27 mouse cellular contexts compared by ENCODE assay signal in genomic region chr19:36680322-36680721, GRCm38 (mm10). TPM values are rescaled to one million over a fixed set of nuclear protein-coding genes. Genes with fewer than 3 reads are reported as not detected.
DNase-seq lines count a peak whose midpoint lies in the region; ATAC-seq and TF ChIP-seq lines count a peak whose summit lies in the region.
"Had no signal": no experiment of that assay in that cellular context is flagged by ENCODE, and none has a peak within 500 bp of the region (broad histone marks: within the 10 kb centered on the region; RNA-seq: fewer than 3 reads in every experiment).

No protein-coding gene starts in this region.

- WGBS in heart, embryonic 14.5 days = 29% methylated on average over 2 of the region's 2 CpGs
- 44% methylated on average over 2 of the region's 2 CpGs for WGBS in lung, postnatal 0 days

- no peaks in the 10 kb centered on the region for H3K9me3 ChIP-seq in heart, embryonic 14.5 days (ENCODE audit: control insufficient read depth, low read length)
- no peaks in the 10 kb centered on the region for H3K9me3 ChIP-seq in lung, postnatal 0 days (ENCODE audit: low read length)
- H3K9me3 ChIP-seq: hindbrain, embryonic 15.5 days; limb, embryonic 13.5 days; stomach, embryonic 15.5 days had no signal

- DNase-seq in heart, adult 11 months = peak; percentile 48
- DNase-seq in heart, postnatal 14 days = no peak
- no peak for DNase-seq in heart, postnatal 10 days
- peak; percentile 46 for DNase-seq in lung, postnatal 0 days (ENCODE audit: low spot score)
- DNase-seq in lung, adult 18-20 months = no peak
- DNase-seq in layer of hippocampus, postnatal 36 days = no peak
- DNase-seq: adrenal gland, postnatal 25 days; cerebellum, adult 18-20 months; cerebellum, postnatal 14 days; gastrocnemius, postnatal 25 days; kidney, adult 2 months; kidney, postnatal 36 days; lung, postnatal 10 days; right cerebral cortex, postnatal 25 days had no signal

- ATAC-seq in heart, embryonic 14.5 days (ENCODE audit: insufficient number of reproducible peaks, insufficient read depth, low FRiP score, low read depth) = no peak
- ATAC-seq in lung, postnatal 0 days = no peak
- ATAC-seq: CD4-positive, CD25-positive, alpha-beta regulatory T cell, adult 4 months; forebrain, embryonic 16.5 days; inflammation-experienced regulatory T-cells, adult 6 months; midbrain, embryonic 16.5 days had no signal

- no peak overlapping the region for H3K4me2 ChIP-seq in heart, embryonic 14.5 days (ENCODE audit: low read length)
- H3K4me2 ChIP-seq in lung, postnatal 0 days (replicated peaks; ENCODE audit: low read depth, low read length) = no peak overlapping the region
- H3K4me2 ChIP-seq: hindbrain, embryonic 15.5 days; limb, embryonic 13.5 days; liver, embryonic 11.5 days; stomach, embryonic 15.5 days had no signal

- intact Hi-C loops in heart, postnatal 14 days (cut with DNase I) = no loop called here
- intact Hi-C loops in heart, postnatal 10 days (cut with DNase I) = no loop called here

- no peak for TF ChIP-seq CTCF in lung, postnatal 0 days (IDR thresholded peaks at IDR 0.05)

- H3K27me3 ChIP-seq in heart, embryonic 14.5 days (ENCODE audit: control insufficient read depth, insufficient read depth, low read length) = no peaks in the 10 kb centered on the region
- no peaks in the 10 kb centered on the region for H3K27me3 ChIP-seq in lung, postnatal 0 days (replicated peaks; ENCODE audit: insufficient read depth, low read length)
- H3K27me3 ChIP-seq: hindbrain, embryonic 15.5 days; limb, embryonic 13.5 days; stomach, embryonic 15.5 days had no signal

- peaks cover 37 to 68% of the 10 kb centered on the region in 2 experiments for H3K4me1 ChIP-seq in heart, embryonic 14.5 days (ENCODE audit: control insufficient read depth in 2 of 2, insufficient read depth in 2 of 2, low read length in 2 of 2)
- H3K4me1 ChIP-seq in lung, postnatal 0 days (ENCODE audit: insufficient read depth, low read depth, low read length) = peaks cover 15% of the 10 kb centered on the region; the same call in 1 of the 2 replicates

- H3K36me3 ChIP-seq in heart, embryonic 14.5 days (ENCODE audit: control insufficient read depth, insufficient read depth, low read length) = no peaks in the 10 kb centered on the region
- H3K36me3 ChIP-seq in lung, postnatal 0 days (ENCODE audit: insufficient read depth, low read length) = no peaks in the 10 kb centered on the region
- H3K36me3 ChIP-seq: hindbrain, embryonic 15.5 days; limb, embryonic 13.5 days; stomach, embryonic 15.5 days had no signal

- H3K4me3 ChIP-seq in heart, embryonic 14.5 days (ENCODE audit: control insufficient read depth in 1 of 2, insufficient read depth in 1 of 2, low read depth in 1 of 2, low read length in 2 of 2) = no peak overlapping the region
- H3K4me3 ChIP-seq in lung, postnatal 0 days (ENCODE audit: low read depth, low read length) = no peak overlapping the region
- H3K4me3 ChIP-seq: erythroblast, embryonic 14.5 days; hindbrain, embryonic 15.5 days; layer of hippocampus, adult 2 months; limb, embryonic 13.5 days; stomach, embryonic 15.5 days had no signal

- TF ChIP-seq EP300 in lung, postnatal 0 days (IDR thresholded peaks at IDR 0.05) = peak; percentile 48

- H3K27ac ChIP-seq in heart, embryonic 14.5 days (replicated peaks in 1 of 2; ENCODE audit: control insufficient read depth in 1 of 2, insufficient read depth in 1 of 2, low read depth in 2 of 2, low read length in 2 of 2) = peak overlapping the region; percentile 78 to 84
- no peak overlapping the region for H3K27ac ChIP-seq in lung, postnatal 0 days (ENCODE audit: low read length)

- H3K9ac ChIP-seq in heart, embryonic 14.5 days (ENCODE audit: low read length) = no peak overlapping the region
- H3K9ac ChIP-seq in lung, postnatal 0 days (replicated peaks; ENCODE audit: low read depth) = no peak overlapping the region
- H3K9ac ChIP-seq: hindbrain, embryonic 15.5 days; limb, embryonic 13.5 days; stomach, embryonic 15.5 days had no signal

RNA-seq across cellular contexts. Expression of gene Ppp1r3c, which starts 56.1 kb away (rescaled TPM):
- 10 to 100 TPM; 91.5 to 98.3 TPM for total RNA-seq in heart, postnatal 14 days (2021)
- 106 and 113 TPM in 2 replicates for polyA plus RNA-seq in heart, embryonic 14.5 days (2014; fragmentation: Nextera tagmentation; extraction: Ambion mirVana)
- total RNA-seq in heart, postnatal 10 days (2021) = 10 to 100 TPM; 72.2 to 86.1 TPM
- polyA plus RNA-seq in lung, postnatal 0 days (2015; fragmentation: Nextera tagmentation; extraction: Ambion mirVana) = 39.4 and 51.4 TPM in 2 replicates
- total RNA-seq in layer of hippocampus, postnatal 36 days (2021) = 10 to 100 TPM; 61.0 to 62.6 TPM
- total RNA-seq: hematopoietic stem cell, adult 5-6 weeks; neutrophil, adult 5-6 weeks had no signal
- polyA plus RNA-seq: CD4-positive, CD25-positive, alpha-beta regulatory T cell, adult 4 months; erythroblast, embryonic 14.5 days; inflammation-experienced regulatory T-cells, adult 6 months had no signal

Comparison
In these comparisons a context has a peak if more than half of its experiments do, and no peak if none do; other contexts are left out.
1. DNase-seq: peak in heart, adult 11 months (single experiment) and lung, postnatal 0 days (single experiment); none in heart, postnatal 14 days (0 of 2), heart, postnatal 10 days (0 of 2), lung, adult 18-20 months (0 of 2) and layer of hippocampus, postnatal 36 days (0 of 2).